Mouse (Mus musculus): ENCODE results near the gene Apbb2.

GRCm38 (mm10) chr5:66319827-66320404, 298.7 kb downstream of the Apbb2 start:
- TF ChIP-seq CTCF (IDR thresholded peaks at IDR 0.05; ENCODE audit: borderline replicate concordance, insufficient read depth, low read depth, low read length): no peak
- no peak for TF ChIP-seq POLR2A (IDR thresholded peaks at IDR 0.05; ENCODE audit: borderline replicate concordance, insufficient read depth, low read length)
